Mouse (Mus musculus) G1E (cell line): ENCODE data around the gene Ptprh. TPM values are rescaled to one million over a fixed set of nuclear protein-coding genes. Genes with fewer than 3 reads are reported as not detected.

Experiments
- ATAC-seq: 2 replicates; pipeline ENCODE4 v1.8.0; 2016; ENCODE audit warnings: mild to moderate bottlenecking; ENCODE audit not compliant: insufficient number of reproducible peaks, poor library complexity, low FRiP score, severe bottlenecking; ENCODE audit errors: extremely low read depth
- DNase-seq: peaks from one replicate; pipeline ENCODE4 v3.0.0; 2012; ENCODE audit warnings: low spot score
- H3K27me3 ChIP-seq: 2 replicates; pipeline ENCODE4 v1.6.1; 2012; ENCODE audit warnings: mild to moderate bottlenecking, low read length, inconsistent platforms; ENCODE audit not compliant: insufficient read depth
- H3K36me3 ChIP-seq: replicated peaks from 2 replicates; pipeline ENCODE3; 2012; ENCODE audit warnings: mild to moderate bottlenecking, inconsistent platforms
- H3K4me1 ChIP-seq: 2 replicates; pipeline ENCODE4 v1.6.1; 2012; ENCODE audit warnings: low read depth, low read length, inconsistent platforms, mixed read lengths; ENCODE audit not compliant: insufficient read depth
- H3K4me3 ChIP-seq: 2 replicates; pipeline ENCODE4 v1.5.1; 2012; ENCODE audit warnings: low read depth, mild to moderate bottlenecking, inconsistent platforms, low read length, moderate library complexity, mixed read lengths
- H3K9me3 ChIP-seq: replicated peaks from 2 replicates; pipeline ENCODE4 v1.6.1; 2012; ENCODE audit warnings: inconsistent platforms
- CTCF ChIP-seq: IDR thresholded peaks from 2 replicates; pipeline ENCODE4 v1.5.1; 2012; ENCODE audit warnings: low read depth, low read length, inconsistent platforms, mixed read lengths
- GATA1 ChIP-seq: IDR thresholded peaks from 2 replicates; pipeline ENCODE4 v1.6.1; 2012; ENCODE audit warnings: borderline replicate concordance, low read length, inconsistent platforms, mixed read lengths
- GATA2 ChIP-seq: IDR thresholded peaks from 2 replicates; pipeline ENCODE4 v1.6.1; 2012; ENCODE audit warnings: low read depth, low read length, inconsistent platforms, borderline replicate concordance
- POLR2AphosphoS5 ChIP-seq: IDR thresholded peaks from 2 replicates; pipeline ENCODE4 v1.6.1; 2012; ENCODE audit warnings: low read depth, low read length, inconsistent platforms; ENCODE audit not compliant: insufficient replicate concordance
- TAL1 ChIP-seq: conservative IDR thresholded peaks from 2 replicates; pipeline ENCODE4 v1.6.1; 2012; ENCODE audit warnings: low read depth, low read length, inconsistent platforms, mixed read lengths
- polyA plus RNA-seq: library from polyadenylated mRNA; stranded (reverse); fragments of >175 nt; gene quantifications from 2 replicates; pipeline ENCODE4 v1.2.3, GENCODE M21; 2012
- total RNA-seq, 2 experiments: library from RNA; stranded (forward) in 1 of 2; stranded (reverse) in 1 of 2; fragments of 200-1000 nt in 1 of 2; fragments of >200 nt in 1 of 2; fragmentation: Nextera tagmentation in 1 of 2; gene quantifications; 2 replicates each; pipeline ENCODE4 v1.2.3; 2014 to 2017

The Ptprh gene
- total and polyA plus RNA-seq, 3 experiments = 0.05 TPM; not detected in 2

DNA sequence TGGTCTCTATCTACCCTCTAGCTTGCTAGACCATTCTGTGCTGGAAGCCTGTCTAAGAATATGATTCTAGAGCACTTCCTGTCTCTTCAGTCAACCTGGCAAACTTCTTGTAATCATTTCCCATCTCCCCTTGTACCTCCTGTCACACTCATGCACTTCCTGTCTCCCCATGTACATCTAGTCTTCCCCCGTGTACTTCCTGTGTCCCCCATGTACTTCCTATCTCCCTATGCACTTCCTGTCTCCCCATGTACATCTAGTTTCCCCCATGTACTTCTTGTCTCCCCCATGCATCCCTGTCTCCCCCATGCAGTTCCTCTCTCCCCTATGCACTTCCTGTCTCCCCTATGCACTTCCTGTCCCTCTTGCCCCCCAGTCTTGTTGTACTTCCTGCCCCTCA lies 85.4 kb downstream of the Ptprh start:
- Histone ChIP-seq H3K27me3 (peaks cover 41% of the 10 kb centered on the region), H3K4me3 (no peak overlapping the region), H3K9me3 (no peaks in the 10 kb centered on the region), H3K36me3 (no peaks in the 10 kb centered on the region), H3K4me1 (peaks cover 14% of the 10 kb centered on the region)
- DNase-seq (peak; percentile 22), ATAC-seq (peak; percentile 15; the same call in 1 of the 2 replicates)
- TF ChIP-seq CTCF = no peak
- TF ChIP-seq GATA1 = no peak

- Histone ChIP-seq H3K9me3 (no peaks in the 10 kb centered on the region), H3K4me1 (peaks cover 16% of the 10 kb centered on the region), H3K27me3 (peaks cover 33% of the 10 kb centered on the region), H3K36me3 (no peaks in the 10 kb centered on the region), H3K4me3 (no peak within 1 kb of the TSS)
- ATAC-seq = no peak
- TF ChIP-seq GATA2 = no peak
- TF ChIP-seq GATA1 = no peak
- no peak for TF ChIP-seq CTCF
- TF ChIP-seq POLR2AphosphoS5 = no peak
- TF ChIP-seq TAL1 = no peak
- no peak for DNase-seq
Observed at GRCm38 (mm10) chr7:4516332-4517050, 87.3 kb downstream of the Ptprh start, which contains the start of gene Tnnt1. TSS of gene Tnnt1 (minus strand) at chr7:4516382.

GRCm38 (mm10) chr7:4515853-4516252 lies 88.0 kb downstream of the Ptprh start:
- DNase-seq (no peak), ATAC-seq (no peak)
- Histone ChIP-seq H3K4me1 (peaks cover 12% of the 10 kb centered on the region), H3K27me3 (peaks cover 33% of the 10 kb centered on the region), H3K9me3 (no peaks in the 10 kb centered on the region), H3K4me3 (no peak overlapping the region), H3K36me3 (no peaks in the 10 kb centered on the region)
- no peak for TF ChIP-seq GATA2
- TF ChIP-seq POLR2AphosphoS5 = no peak
- no peak for TF ChIP-seq TAL1
- no peak for TF ChIP-seq CTCF
- no peak for TF ChIP-seq GATA1

- Histone ChIP-seq H3K9me3 (no peaks in the 10 kb centered on the region), H3K36me3 (no peaks in the 10 kb centered on the region), H3K4me3 (no peak overlapping the region), H3K27me3 (peaks cover 28% of the 10 kb centered on the region), H3K4me1 (peaks cover 18% of the 10 kb centered on the region)
- TF ChIP-seq GATA2 (no peak), GATA1 (no peak), TAL1 (no peak), CTCF (no peak), POLR2AphosphoS5 (no peak)
- ATAC-seq (no peak), DNase-seq (no peak)
Observed at GRCm38 (mm10) chr7:4513829-4514712, 89.8 kb downstream of the Ptprh start.

- no peaks in the 10 kb centered on the region for H3K36me3 ChIP-seq
- peaks cover 28% of the 10 kb centered on the region for H3K27me3 ChIP-seq
- no peaks in the 10 kb centered on the region for H3K9me3 ChIP-seq
- ATAC-seq (peak; percentile 48), DNase-seq (peak; percentile 73)
- H3K4me3 ChIP-seq = no peak overlapping the region
- TF ChIP-seq GATA2 (no peak), POLR2AphosphoS5 (no peak), TAL1 (no peak), GATA1 (no peak), CTCF (peak; percentile 88)
- peaks cover 23% of the 10 kb centered on the region for H3K4me1 ChIP-seq
Observed at GRCm38 (mm10) chr7:4513236-4513635, 90.6 kb downstream of the Ptprh start.
